Mouse (Mus musculus) G1E (cell line): ENCODE measurements around the gene Gpc2. TPM values are rescaled to one million over a fixed set of nuclear protein-coding genes. Genes with fewer than 3 reads are reported as not detected.

Source experiments
- ATAC-seq: 2 replicates; pipeline ENCODE4 v1.8.0; 2016; ENCODE audit warnings: mild to moderate bottlenecking; ENCODE audit not compliant: insufficient number of reproducible peaks, poor library complexity, low FRiP score, severe bottlenecking; ENCODE audit errors: extremely low read depth
- DNase-seq: peaks from one replicate; pipeline ENCODE4 v3.0.0; 2012; ENCODE audit warnings: low spot score
- H3K27me3 ChIP-seq: 2 replicates; pipeline ENCODE4 v1.6.1; 2012; ENCODE audit warnings: mild to moderate bottlenecking, low read length, inconsistent platforms; ENCODE audit not compliant: insufficient read depth
- H3K36me3 ChIP-seq: replicated peaks from 2 replicates; pipeline ENCODE3; 2012; ENCODE audit warnings: mild to moderate bottlenecking, inconsistent platforms
- H3K4me1 ChIP-seq: 2 replicates; pipeline ENCODE4 v1.6.1; 2012; ENCODE audit warnings: low read depth, low read length, inconsistent platforms, mixed read lengths; ENCODE audit not compliant: insufficient read depth
- H3K4me3 ChIP-seq: 2 replicates; pipeline ENCODE4 v1.5.1; 2012; ENCODE audit warnings: low read depth, mild to moderate bottlenecking, inconsistent platforms, low read length, moderate library complexity, mixed read lengths
- H3K9me3 ChIP-seq: replicated peaks from 2 replicates; pipeline ENCODE4 v1.6.1; 2012; ENCODE audit warnings: inconsistent platforms
- CTCF ChIP-seq: IDR thresholded peaks from 2 replicates; pipeline ENCODE4 v1.5.1; 2012; ENCODE audit warnings: low read depth, low read length, inconsistent platforms, mixed read lengths
- GATA1 ChIP-seq: IDR thresholded peaks from 2 replicates; pipeline ENCODE4 v1.6.1; 2012; ENCODE audit warnings: borderline replicate concordance, low read length, inconsistent platforms, mixed read lengths
- GATA2 ChIP-seq: IDR thresholded peaks from 2 replicates; pipeline ENCODE4 v1.6.1; 2012; ENCODE audit warnings: low read depth, low read length, inconsistent platforms, borderline replicate concordance
- POLR2AphosphoS5 ChIP-seq: IDR thresholded peaks from 2 replicates; pipeline ENCODE4 v1.6.1; 2012; ENCODE audit warnings: low read depth, low read length, inconsistent platforms; ENCODE audit not compliant: insufficient replicate concordance
- TAL1 ChIP-seq: conservative IDR thresholded peaks from 2 replicates; pipeline ENCODE4 v1.6.1; 2012; ENCODE audit warnings: low read depth, low read length, inconsistent platforms, mixed read lengths
- polyA plus RNA-seq: library from polyadenylated mRNA; stranded (reverse); fragments of >175 nt; gene quantifications from 2 replicates; pipeline ENCODE4 v1.2.3, GENCODE M21; 2012
- total RNA-seq, 2 experiments: library from RNA; stranded (forward) in 1 of 2; stranded (reverse) in 1 of 2; fragments of 200-1000 nt in 1 of 2; fragments of >200 nt in 1 of 2; fragmentation: Nextera tagmentation in 1 of 2; gene quantifications; 2 replicates each; pipeline ENCODE4 v1.2.3; 2014 to 2017

Gpc2 gene
- total and polyA plus RNA-seq, 3 experiments, result not detected

DNA sequence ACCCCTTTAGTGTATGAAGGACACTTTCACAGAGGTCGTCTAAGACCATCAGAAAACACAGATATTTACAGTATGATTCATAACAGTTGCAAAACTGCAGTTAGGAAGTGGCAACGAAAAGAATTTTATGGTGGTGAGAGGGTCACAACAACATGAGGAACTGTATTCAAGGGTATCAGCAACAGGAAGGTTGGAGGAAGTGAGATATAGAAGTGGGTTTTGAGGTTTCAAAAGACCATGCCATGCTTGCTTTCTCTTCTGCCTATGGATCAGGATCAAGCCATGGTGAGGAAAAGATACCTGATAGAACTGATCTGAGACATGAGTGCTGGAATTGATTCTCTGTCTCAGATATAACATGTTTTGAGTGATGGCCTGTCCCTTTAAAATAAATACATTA is 52.4 kb downstream of the Gpc2 start:
- Histone ChIP-seq H3K9me3 (no peaks in the 10 kb centered on the region), H3K27me3 (peaks cover 9% of the 10 kb centered on the region), H3K36me3 (no peaks in the 10 kb centered on the region), H3K4me3 (no peak overlapping the region), H3K4me1 (peaks cover 3% of the 10 kb centered on the region; the same call in 1 of the 2 replicates)
- ATAC-seq (no peak), DNase-seq (no peak)
- TF ChIP-seq TAL1 (no peak), CTCF (no peak), GATA1 (no peak), POLR2AphosphoS5 (no peak), GATA2 (no peak)

- no peaks in the 10 kb centered on the region for H3K36me3 ChIP-seq
- no peak for ATAC-seq
- no peaks in the 10 kb centered on the region for H3K9me3 ChIP-seq
- peaks cover 8% of the 10 kb centered on the region; the same call in 1 of the 2 replicates for H3K27me3 ChIP-seq
- no peak for TF ChIP-seq CTCF
- no peak for TF ChIP-seq POLR2AphosphoS5
- no peak for TF ChIP-seq GATA2
- no peak for TF ChIP-seq TAL1
- H3K4me3 ChIP-seq, result no peak overlapping the region
- DNase-seq, result no peak
- peaks cover 3% of the 10 kb centered on the region; the same call in 1 of the 2 replicates for H3K4me1 ChIP-seq
Measured at GRCm38 (mm10) chr5:138226491-138226890, 53.3 kb downstream of the Gpc2 start.

DNA sequence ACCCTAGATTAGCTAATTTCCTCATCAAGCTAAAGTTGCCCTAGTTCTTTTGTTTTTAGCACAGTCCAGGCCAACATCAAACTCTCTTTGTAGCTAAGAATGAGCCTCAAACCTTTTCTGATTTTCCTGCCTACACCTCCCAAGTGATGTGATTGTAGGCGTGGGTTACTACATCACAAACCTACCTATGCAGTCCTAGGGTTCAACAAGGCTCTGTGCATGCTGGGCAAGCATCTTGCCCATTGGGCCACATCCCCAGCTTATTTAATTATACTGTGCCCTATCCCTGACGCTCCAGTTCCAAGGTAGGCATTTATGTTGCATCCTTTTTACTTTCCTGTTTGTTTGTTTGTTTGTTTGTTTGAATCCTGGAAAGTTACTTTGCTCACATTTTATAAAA is 54.1 kb downstream of the Gpc2 start, which contains the start of gene Nxpe5:
Gene Nxpe5, plus strand, starts transcription at position 199 of the 400 bp plus-strand sequence.
- TF ChIP-seq GATA2 (no peak), TAL1 (no peak), POLR2AphosphoS5 (no peak), GATA1 (no peak), CTCF (no peak)
- ATAC-seq (no peak), DNase-seq (no peak)
- Histone ChIP-seq H3K27me3 (peaks cover 8% of the 10 kb centered on the region; the same call in 1 of the 2 replicates), H3K4me3 (no peak within 1 kb of the TSS), H3K9me3 (no peaks in the 10 kb centered on the region), H3K36me3 (no peaks in the 10 kb centered on the region), H3K4me1 (peaks cover 3% of the 10 kb centered on the region; the same call in 1 of the 2 replicates)

Other genes starting within 250 kb of the Gpc2 start
- not detected in 2 replicates for gene Smok3c, start 226.8 kb downstream of the Gpc2 start, total RNA-seq (2014; fragmentation: Nextera tagmentation)
- 0.11 TPM in 1 of 2 replicates, not detected in the other for gene Smok3c, start 226.8 kb downstream of the Gpc2 start, total RNA-seq (2017)
- gene Smok3c, start 226.8 kb downstream of the Gpc2 start, polyA plus RNA-seq, result not detected in 2 replicates
- 57.8 and 66.5 TPM in 2 replicates for gene Zkscan1, start 194.9 kb downstream of the Gpc2 start, total RNA-seq (2014; fragmentation: Nextera tagmentation)
- gene Zkscan1, start 194.9 kb downstream of the Gpc2 start, total RNA-seq (2017), result 22.2 and 26.7 TPM in 2 replicates
- 2.0 and 2.4 TPM in 2 replicates for gene Zkscan1, start 194.9 kb downstream of the Gpc2 start, polyA plus RNA-seq
- 24.5 and 33.7 TPM in 2 replicates for gene Zscan21, start 163.1 kb downstream of the Gpc2 start, total RNA-seq (2014; fragmentation: Nextera tagmentation)
- 14.1 and 15.6 TPM in 2 replicates for gene Zscan21, start 163.1 kb downstream of the Gpc2 start, total RNA-seq (2017)
- gene Zscan21, start 163.1 kb downstream of the Gpc2 start, polyA plus RNA-seq, result 1.2 and 2.8 TPM in 2 replicates
- gene Zfp113, start 124.3 kb downstream of the Gpc2 start, total RNA-seq (2014; fragmentation: Nextera tagmentation), result 22.2 and 23.7 TPM in 2 replicates
- 8.0 and 8.5 TPM in 2 replicates for gene Zfp113, start 124.3 kb downstream of the Gpc2 start, total RNA-seq (2017)
- gene Zfp113, start 124.3 kb downstream of the Gpc2 start, polyA plus RNA-seq, result 0.36 and 0.66 TPM in 2 replicates
- gene Cops6, start 118.9 kb downstream of the Gpc2 start, total RNA-seq (2014; fragmentation: Nextera tagmentation), result 148 and 206 TPM in 2 replicates
- 45.0 and 48.7 TPM in 2 replicates for gene Cops6, start 118.9 kb downstream of the Gpc2 start, total RNA-seq (2017)
- 104 and 107 TPM in 2 replicates for gene Cops6, start 118.9 kb downstream of the Gpc2 start, polyA plus RNA-seq
- 20.4 and 21.1 TPM in 2 replicates for gene Ap4m1, start 108.0 kb downstream of the Gpc2 start, total RNA-seq (2014; fragmentation: Nextera tagmentation)
- gene Ap4m1, start 108.0 kb downstream of the Gpc2 start, total RNA-seq (2017), result 26.7 and 29.2 TPM in 2 replicates
- 12.7 and 22.6 TPM in 2 replicates for gene Ap4m1, start 108.0 kb downstream of the Gpc2 start, polyA plus RNA-seq
- gene Mcm7, start 107.6 kb downstream of the Gpc2 start, total RNA-seq (2014; fragmentation: Nextera tagmentation), result 187 and 233 TPM in 2 replicates
- gene Mcm7, start 107.6 kb downstream of the Gpc2 start, total RNA-seq (2017), result 347 and 390 TPM in 2 replicates
- gene Mcm7, start 107.6 kb downstream of the Gpc2 start, polyA plus RNA-seq, result 36.3 and 104 TPM in 2 replicates
- gene Taf6, start 92.6 kb downstream of the Gpc2 start, total RNA-seq (2014; fragmentation: Nextera tagmentation), result 69.4 and 73.0 TPM in 2 replicates
- gene Taf6, start 92.6 kb downstream of the Gpc2 start, total RNA-seq (2017), result 45.7 and 48.8 TPM in 2 replicates
- 33.2 and 34.8 TPM in 2 replicates for gene Taf6, start 92.6 kb downstream of the Gpc2 start, polyA plus RNA-seq
- gene Cnpy4, start 92.5 kb downstream of the Gpc2 start, total RNA-seq (2014; fragmentation: Nextera tagmentation), result 10.7 and 20.2 TPM in 2 replicates
- 31.1 and 31.5 TPM in 2 replicates for gene Cnpy4, start 92.5 kb downstream of the Gpc2 start, total RNA-seq (2017)
- 1.0 and 1.3 TPM in 2 replicates for gene Cnpy4, start 92.5 kb downstream of the Gpc2 start, polyA plus RNA-seq
- gene Mblac1, start 85.7 kb downstream of the Gpc2 start, total RNA-seq (2014; fragmentation: Nextera tagmentation), result 1.7 and 2.1 TPM in 2 replicates
- 3.8 and 4.2 TPM in 2 replicates for gene Mblac1, start 85.7 kb downstream of the Gpc2 start, total RNA-seq (2017)
- 2.5 TPM in 2 replicates for gene Mblac1, start 85.7 kb downstream of the Gpc2 start, polyA plus RNA-seq
- not detected in 2 replicates for gene Nxpe5, start 54.1 kb downstream of the Gpc2 start, total RNA-seq (2014; fragmentation: Nextera tagmentation)
- gene Nxpe5, start 54.1 kb downstream of the Gpc2 start, total RNA-seq (2017), result 0.12 and 0.38 TPM in 2 replicates
- gene Nxpe5, start 54.1 kb downstream of the Gpc2 start, polyA plus RNA-seq, result not detected in 2 replicates
- gene Lamtor4, start 24.5 kb downstream of the Gpc2 start, total RNA-seq (2014; fragmentation: Nextera tagmentation), result 13.3 and 14.5 TPM in 2 replicates
- gene Lamtor4, start 24.5 kb downstream of the Gpc2 start, total RNA-seq (2017), result 22.9 and 33.1 TPM in 2 replicates
- 51.8 and 51.9 TPM in 2 replicates for gene Lamtor4, start 24.5 kb downstream of the Gpc2 start, polyA plus RNA-seq
- gene BC037034, start 16.0 kb downstream of the Gpc2 start, total RNA-seq (2014; fragmentation: Nextera tagmentation), result 35.6 and 41.8 TPM in 2 replicates
- 24.6 and 33.0 TPM in 2 replicates for gene BC037034, start 16.0 kb downstream of the Gpc2 start, total RNA-seq (2017)
- 139 and 151 TPM in 2 replicates for gene BC037034, start 16.0 kb downstream of the Gpc2 start, polyA plus RNA-seq
- not detected in 2 replicates for gene Gal3st4, start 7.2 kb downstream of the Gpc2 start, total RNA-seq (2014; fragmentation: Nextera tagmentation)
- 0.06 and 0.27 TPM in 2 replicates for gene Gal3st4, start 7.2 kb downstream of the Gpc2 start, total RNA-seq (2017)
- gene Gal3st4, start 7.2 kb downstream of the Gpc2 start, polyA plus RNA-seq, result not detected in 2 replicates
- gene Gm43720, start within 50 bp of the Gpc2 start, total RNA-seq (2014; fragmentation: Nextera tagmentation), result not detected in 2 replicates
- 0.05 and 0.06 TPM in 2 replicates for gene Gm43720, start within 50 bp of the Gpc2 start, total RNA-seq (2017)
- not detected in 2 replicates for gene Gm43720, start within 50 bp of the Gpc2 start, polyA plus RNA-seq
- gene Stag3, start 235 bp upstream of the Gpc2 start, total RNA-seq (2014; fragmentation: Nextera tagmentation), result 3.8 TPM in 1 of 2 replicates, not detected in the other
- 0.06 and 0.44 TPM in 2 replicates for gene Stag3, start 235 bp upstream of the Gpc2 start, total RNA-seq (2017)
- gene Stag3, start 235 bp upstream of the Gpc2 start, polyA plus RNA-seq, result not detected in 2 replicates
- gene Pvrig, start 62.0 kb upstream of the Gpc2 start, total RNA-seq (2014; fragmentation: Nextera tagmentation), result not detected in 2 replicates
- gene Pvrig, start 62.0 kb upstream of the Gpc2 start, total RNA-seq (2017), result not detected in 2 replicates
- gene Pvrig, start 62.0 kb upstream of the Gpc2 start, polyA plus RNA-seq, result not detected in 2 replicates
- gene Zfp157, start 161.5 kb upstream of the Gpc2 start, total RNA-seq (2014; fragmentation: Nextera tagmentation), result 35.8 and 37.6 TPM in 2 replicates
- gene Zfp157, start 161.5 kb upstream of the Gpc2 start, total RNA-seq (2017), result 11.8 and 14.9 TPM in 2 replicates
- gene Zfp157, start 161.5 kb upstream of the Gpc2 start, polyA plus RNA-seq, result 1.1 and 2.5 TPM in 2 replicates